Mouse (Mus musculus) effector memory CD4-positive, alpha-beta T cell, adult 5 months (primary cell): ENCODE results near the gene Glo1. TPM values are rescaled to one million over a fixed set of nuclear protein-coding genes. Genes with fewer than 3 reads are reported as not detected.

Source experiments
- polyA plus RNA-seq: library from polyadenylated mRNA; unstranded; fragments of 100-300 nt; shearing (Covaris generic); gene quantifications from one replicate; pipeline ENCODE4 v1.2.1, GENCODE M21; 2017

Glo1 gene
- 57.1 TPM for polyA plus RNA-seq

GRCm38 (mm10) chr17:30626719-30627118, at the start of gene Glo1:
Glo1 (minus strand) TSS chr17:30626871.

GRCm38 (mm10) chr17:30624132-30624531, 2.5 kb downstream of the Glo1 start, which contains the start of gene Dnah8:
Dnah8 (plus strand) TSS chr17:30624354.

GRCm38 (mm10) chr17:30575941-30576773, 50.5 kb downstream of the Glo1 start, which contains the start of gene Btbd9:
Btbd9 (minus strand) TSS chr17:30576488.

Other genes with a start within 250 kb of the Glo1 start
- 142 TPM for gene Btbd9, start 50.4 kb downstream of the Glo1 start, polyA plus RNA-seq
- gene Dnah8, start 2.5 kb downstream of the Glo1 start, polyA plus RNA-seq, result 16.4 TPM